Mouse (Mus musculus) liver, embryonic 11.5 days (tissue): ENCODE data around the gene Lefty1. TPM values are rescaled to one million over a fixed set of nuclear protein-coding genes. Genes with fewer than 3 reads are reported as not detected.
A peak's percentile ranks its signal among the peaks of the same experiment; 100 is the strongest.
"Not testable (repeated sequence)": the region's sequence is repeated elsewhere in the genome, so short reads cannot be mapped to it uniquely, and the experiment has no call there.

ENCODE experiments used
- ATAC-seq: fragments of 200-750 bp; cut with Nextera tagmentation; replicated peaks from 2 replicates; pipeline ENCODE4 v1.8.0; 2017; ENCODE audit warnings: moderate number of reproducible peaks, mild to moderate bottlenecking, moderate TSS enrichment, moderate library complexity; ENCODE audit not compliant: low FRiP score
- DNase-seq: peaks from one replicate; pipeline ENCODE4 v3.0.0-alpha.2; 2017; ENCODE audit warnings: low spot score
- H3K27ac ChIP-seq: fragments of 300-500 bp; sonication (generic); 2 replicates; pipeline ENCODE4 v1.5.1; 2014; ENCODE audit warnings: mild to moderate bottlenecking, low read depth, low read length, control low read depth
- H3K27me3 ChIP-seq: fragments of 300-500 bp; sonication (generic); replicated peaks from 2 replicates; pipeline ENCODE4 v1.6.1; 2014; ENCODE audit warnings: low read length, mixed read lengths; ENCODE audit not compliant: control insufficient read depth, insufficient read depth
- H3K36me3 ChIP-seq: fragments of 300-500 bp; sonication (generic); 2 replicates; pipeline ENCODE4 v1.6.1; 2014; ENCODE audit warnings: mild to moderate bottlenecking, low read length, moderate library complexity, mixed read lengths; ENCODE audit not compliant: control insufficient read depth, insufficient read depth
- H3K4me1 ChIP-seq: fragments of 300-500 bp; sonication (generic); replicated peaks from 2 replicates; pipeline ENCODE4 v1.6.1; 2014; ENCODE audit warnings: low read length, mixed read lengths; ENCODE audit not compliant: control insufficient read depth, insufficient read depth
- H3K4me2 ChIP-seq: fragments of 300-500 bp; sonication (generic); 2 replicates; pipeline ENCODE4 v1.6.1; 2014; ENCODE audit warnings: mild to moderate bottlenecking, control low read depth, moderate library complexity
- H3K4me3 ChIP-seq: fragments of 300-500 bp; sonication (generic); 2 replicates; pipeline ENCODE4 v1.5.1; 2014; ENCODE audit warnings: low read depth, low read length, control low read depth
- H3K9ac ChIP-seq: fragments of 300-500 bp; sonication (generic); 2 replicates; pipeline ENCODE4 v1.6.1; 2014; ENCODE audit warnings: low read depth, low read length, control low read depth
- H3K9me3 ChIP-seq: fragments of 300-500 bp; sonication (generic); 2 replicates; pipeline ENCODE4 v1.6.1; 2016; ENCODE audit warnings: low read length, inconsistent platforms, mixed read lengths; ENCODE audit not compliant: control insufficient read depth
- WGBS: fragments of 180-500 bp; shearing (Covaris S2); extraction: QIAGEN DNeasy Blood & Tissue Kit; methylation state at CpG from one replicate; pipeline ENCODE4 v1.1.7; 2014; 5-methylcytosine and 5-hydroxymethylcytosine counted together
- polyA plus RNA-seq: library from polyadenylated mRNA; unstranded; fragments of >200 nt; fragmentation: Nextera tagmentation; extraction: Ambion mirVana; gene quantifications from 2 replicates; pipeline ENCODE4 v1.2.1, GENCODE M21; 2014

Gene Lefty1
- polyA plus RNA-seq, 1 experiment from 2014 or later, result 7.3 TPM

GRCm38 (mm10) chr1:180979484-180980251 lies 44.8 kb downstream of the Lefty1 start:
- no peaks in the 10 kb centered on the region for H3K36me3 ChIP-seq
- no peak overlapping the region for H3K9ac ChIP-seq
- no peak overlapping the region for H3K4me3 ChIP-seq
- ATAC-seq, result no peak
- no peak overlapping the region for H3K4me2 ChIP-seq
- no peak overlapping the region for H3K27ac ChIP-seq
- 79% methylated on average over 23 of the region's 24 CpGs for WGBS
- H3K4me1 ChIP-seq, result peaks cover 4% of the 10 kb centered on the region; the same call in 1 of the 2 replicates
- DNase-seq, result no peak
- H3K9me3 ChIP-seq, result no peaks in the 10 kb centered on the region
- H3K27me3 ChIP-seq, result no peaks in the 10 kb centered on the region; the same call in 1 of the 2 replicates

GRCm38 (mm10) chr1:180980464-180980863 lies 45.6 kb downstream of the Lefty1 start:
- 0 out of 2 replicates have a peak, but pooled peaks have one; percentile 32 for ATAC-seq
- no peak overlapping the region for H3K9ac ChIP-seq
- H3K4me1 ChIP-seq, result peaks cover 4% of the 10 kb centered on the region; the same call in 1 of the 2 replicates
- no peak overlapping the region for H3K4me2 ChIP-seq
- no peak overlapping the region for H3K4me3 ChIP-seq
- no peaks in the 10 kb centered on the region for H3K9me3 ChIP-seq
- WGBS, result 71% methylated on average over 2 of the region's 2 CpGs
- no peak overlapping the region for H3K27ac ChIP-seq
- H3K36me3 ChIP-seq, result no peaks in the 10 kb centered on the region
- H3K27me3 ChIP-seq, result no peaks in the 10 kb centered on the region; the same call in 1 of the 2 replicates
- DNase-seq, result no peak

- H3K27ac ChIP-seq, H3K4me2 ChIP-seq, H3K27me3 ChIP-seq, H3K36me3 ChIP-seq, DNase-seq, H3K4me1 ChIP-seq, H3K4me3 ChIP-seq, H3K9me3 ChIP-seq, H3K9ac ChIP-seq: not testable (repeated sequence)
- 62% methylated on average over 7 of the region's 7 CpGs for WGBS
- ATAC-seq, result peak; percentile 93
Observed at GRCm38 (mm10) chr1:180981298-180982046, 46.6 kb downstream of the Lefty1 start.

- DNase-seq, result no peak
- no peak for ATAC-seq
- no peak overlapping the region for H3K4me2 ChIP-seq
- H3K27me3 ChIP-seq, result no peaks in the 10 kb centered on the region
- WGBS, result 90% methylated on average over 8 of the region's 8 CpGs
- H3K4me3 ChIP-seq, result no peak overlapping the region
- no peak overlapping the region for H3K9ac ChIP-seq
- no peaks in the 10 kb centered on the region for H3K9me3 ChIP-seq
- peaks cover 1% of the 10 kb centered on the region; the same call in 1 of the 2 replicates for H3K4me1 ChIP-seq
- H3K36me3 ChIP-seq, result no peaks in the 10 kb centered on the region
- no peak overlapping the region for H3K27ac ChIP-seq
Observed at GRCm38 (mm10) chr1:180986701-180987100, 51.9 kb downstream of the Lefty1 start.

- peak; percentile 26; the same call in 1 of the 2 replicates for ATAC-seq
- H3K4me2 ChIP-seq, result no peak overlapping the region
- 2% methylated on average over 9 of the region's 9 CpGs for WGBS
Observed at GRCm38 (mm10) chr1:180987759-180988158, 52.9 kb downstream of the Lefty1 start.

More at GRCm38 (mm10) chr1:180987759-180988158, 52.9 kb downstream of the Lefty1 start:
- no peaks in the 10 kb centered on the region for H3K27me3 ChIP-seq
- H3K4me1 ChIP-seq, result no peaks in the 10 kb centered on the region
- no peak overlapping the region for H3K4me3 ChIP-seq
- no peaks in the 10 kb centered on the region for H3K9me3 ChIP-seq
- no peak overlapping the region for H3K27ac ChIP-seq
- H3K9ac ChIP-seq, result no peak overlapping the region
- H3K36me3 ChIP-seq, result no peaks in the 10 kb centered on the region
- peak; percentile 76 for DNase-seq

Other genes starting within 250 kb of the Lefty1 start
- 1.8 and 2.0 TPM in 2 replicates for gene Mixl1, start 238.0 kb upstream of the Lefty1 start, polyA plus RNA-seq
- gene Acbd3, start 209.0 kb upstream of the Lefty1 start, polyA plus RNA-seq, result 17.5 and 18.4 TPM in 2 replicates
- 1,897 and 1,996 TPM in 2 replicates for gene H3f3a, start 121.1 kb upstream of the Lefty1 start, polyA plus RNA-seq
- 49.0 and 49.2 TPM in 2 replicates for gene Sde2, start 83.9 kb upstream of the Lefty1 start, polyA plus RNA-seq
- gene Lefty2, start 41.9 kb upstream of the Lefty1 start, polyA plus RNA-seq, result not detected in 2 replicates
- gene Pycr2, start 30.7 kb upstream of the Lefty1 start, polyA plus RNA-seq, result 162 and 171 TPM in 2 replicates
- gene Tmem63a, start 7.3 kb downstream of the Lefty1 start, polyA plus RNA-seq, result 7.8 and 8.3 TPM in 2 replicates
- 1.6 and 1.7 TPM in 2 replicates for gene Ephx1, start 85.9 kb downstream of the Lefty1 start, polyA plus RNA-seq
- gene 9130409I23Rik, start 116.2 kb downstream of the Lefty1 start, polyA plus RNA-seq, result not detected in 2 replicates
- 38.1 and 38.8 TPM in 2 replicates for gene Nvl, start 209.2 kb downstream of the Lefty1 start, polyA plus RNA-seq
- gene Cnih4, start 209.7 kb downstream of the Lefty1 start, polyA plus RNA-seq, result 77.6 and 82.7 TPM in 2 replicates